Mouse (Mus musculus) lung, adult 2 months (tissue): ENCODE data around the gene Gcsam. TPM values are rescaled to one million over a fixed set of nuclear protein-coding genes. Genes with fewer than 3 reads are reported as not detected.

Experiments used
- DNase-seq: peaks from one replicate; pipeline ENCODE4 v3.0.0; 2022
- H3K4me1 ChIP-seq: fragments of 200-500 bp; 2 replicates; pipeline ENCODE4 v1.6.1; 2011; ENCODE audit warnings: low read length; ENCODE audit not compliant: control insufficient read depth, insufficient read depth
- H3K4me3 ChIP-seq: fragments of 200-500 bp; replicated peaks from 2 replicates; pipeline ENCODE3; 2011; ENCODE audit warnings: low read depth, mild to moderate bottlenecking, control low read depth, low read length; ENCODE audit errors: extremely low read depth
- CTCF ChIP-seq: fragments of 200-500 bp; IDR thresholded peaks from 2 replicates; pipeline ENCODE4 v1.5.1; 2011; ENCODE audit warnings: mild to moderate bottlenecking, low read length, control low read depth; ENCODE audit not compliant: insufficient read depth
- POLR2A ChIP-seq: fragments of 200-500 bp; IDR thresholded peaks from 2 replicates; pipeline ENCODE4 v1.6.1; 2011; ENCODE audit warnings: low read depth, mild to moderate bottlenecking, control low read depth, low read length, borderline replicate concordance; ENCODE audit errors: extremely low read depth
- WGBS: fragments of 180-500 bp; shearing (Covaris S2); methylation state at CpG from one replicate; pipeline ENCODE4 v1.1.7; 2018; 5-methylcytosine and 5-hydroxymethylcytosine counted together
- polyA plus RNA-seq: library from polyadenylated mRNA; depleted of rRNA; stranded (reverse); fragments of >200 nt; gene quantifications from 2 replicates; pipeline ENCODE4 v1.2.3, GENCODE M21; 2012; rRNA removed

Gcsam gene
- polyA plus RNA-seq, 1 experiment = 0.30 TPM

GRCm38 (mm10) chr16:45666136-45666535 is 56.0 kb downstream of the Gcsam start:
- no peak overlapping the region for H3K4me3 ChIP-seq
- 37% methylated on average over 2 of the region's 2 CpGs for WGBS
- TF ChIP-seq CTCF (no peak), POLR2A (no peak)
- DNase-seq = no peak
- no peaks in the 10 kb centered on the region for H3K4me1 ChIP-seq

- TF ChIP-seq POLR2A = no peak
- no peak for TF ChIP-seq CTCF
- Histone ChIP-seq H3K4me3 (no peak overlapping the region), H3K4me1 (no peaks in the 10 kb centered on the region)
- no peak for DNase-seq
- 41% methylated on average over 3 of the region's 3 CpGs for WGBS
Measured at GRCm38 (mm10) chr16:45668178-45668577, 58.0 kb downstream of the Gcsam start.

GRCm38 (mm10) chr16:45670005-45670404 is 59.8 kb downstream of the Gcsam start:
- WGBS = 60% methylated on average over 4 of the region's 4 CpGs
- DNase-seq = no peak

More at GRCm38 (mm10) chr16:45670005-45670404, 59.8 kb downstream of the Gcsam start:
- H3K4me3 ChIP-seq = no peak overlapping the region
- H3K4me1 ChIP-seq = no peaks in the 10 kb centered on the region
- TF ChIP-seq CTCF (no peak), POLR2A (no peak)

Other genes starting within 250 kb of the Gcsam start
- 207 and 212 TPM in 2 replicates for gene Cd200, start 201.3 kb upstream of the Gcsam start, polyA plus RNA-seq
- 0.05 TPM in 1 of 2 replicates, not detected in the other for gene Gm609, start 117.4 kb upstream of the Gcsam start, polyA plus RNA-seq
- gene Gm17783, start 78.3 kb upstream of the Gcsam start, polyA plus RNA-seq = not detected in 2 replicates
- gene Slc9c1, start 75.1 kb upstream of the Gcsam start, polyA plus RNA-seq = not detected in 2 replicates
- 0.05 and 0.17 TPM in 2 replicates for gene BC016579, start 43.7 kb downstream of the Gcsam start, polyA plus RNA-seq
- gene Tmprss7, start 83.3 kb downstream of the Gcsam start, polyA plus RNA-seq = 0.06 TPM in 1 of 2 replicates, not detected in the other
- 0.58 and 1.1 TPM in 2 replicates for gene Tagln3, start 114.2 kb downstream of the Gcsam start, polyA plus RNA-seq
- 5.4 and 7.2 TPM in 2 replicates for gene Abhd10, start 132.6 kb downstream of the Gcsam start, polyA plus RNA-seq